Mouse (Mus musculus) heart, embryonic 13.5 days (tissue): Measurements from ENCODE around the gene Stk39. TPM values are rescaled to one million over a fixed set of nuclear protein-coding genes. Genes with fewer than 3 reads are reported as not detected.

ENCODE experiments used
- ATAC-seq: fragments of 200-750 bp; cut with Nextera tagmentation; 2 replicates; pipeline ENCODE4 v1.8.0; 2017; ENCODE audit warnings: moderate TSS enrichment; ENCODE audit not compliant: insufficient number of reproducible peaks, low FRiP score, low TSS enrichment; ENCODE audit errors: extremely low read depth
- H3K27ac ChIP-seq: fragments of 300-500 bp; sonication (generic); replicated peaks from 2 replicates; pipeline ENCODE4 v1.5.1; 2015; ENCODE audit warnings: moderate library complexity, mild to moderate bottlenecking, inconsistent platforms
- H3K27me3 ChIP-seq: fragments of 300-500 bp; sonication (generic); replicated peaks from 2 replicates; pipeline ENCODE4 v1.6.1; 2015; ENCODE audit warnings: mild to moderate bottlenecking, inconsistent platforms
- H3K36me3 ChIP-seq: fragments of 300-500 bp; sonication (generic); 2 replicates; pipeline ENCODE4 v1.6.1; 2015; ENCODE audit warnings: mild to moderate bottlenecking, inconsistent platforms
- H3K4me1 ChIP-seq: fragments of 300-500 bp; sonication (generic); 2 replicates; pipeline ENCODE4 v1.6.1; 2015; ENCODE audit warnings: inconsistent platforms
- H3K4me2 ChIP-seq: fragments of 300-500 bp; sonication (generic); 2 replicates; pipeline ENCODE4 v1.6.1; 2015; ENCODE audit warnings: inconsistent platforms, mild to moderate bottlenecking, moderate library complexity
- H3K4me3 ChIP-seq: fragments of 300-500 bp; sonication (generic); 2 replicates; pipeline ENCODE4 v1.5.1; 2015; ENCODE audit warnings: moderate library complexity, mild to moderate bottlenecking, inconsistent platforms
- H3K9ac ChIP-seq: fragments of 300-500 bp; sonication (generic); 2 replicates; pipeline ENCODE4 v1.6.1; 2015; ENCODE audit warnings: inconsistent platforms, mild to moderate bottlenecking, moderate library complexity
- H3K9me3 ChIP-seq: fragments of 300-500 bp; sonication (generic); 2 replicates; pipeline ENCODE4 v1.6.1; 2016; ENCODE audit warnings: inconsistent platforms
- WGBS: fragments of 180-500 bp; shearing (Covaris S2); methylation state at CpG from one replicate; pipeline ENCODE4 v1.1.7; 2015; ENCODE audit warnings: mixed read lengths; 5-methylcytosine and 5-hydroxymethylcytosine counted together
- polyA plus RNA-seq: library from polyadenylated mRNA; unstranded; fragments of >200 nt; fragmentation: Nextera tagmentation; extraction: Ambion mirVana; gene quantifications from 2 replicates; pipeline ENCODE4 v1.2.1, GENCODE M21; 2015

Stk39 gene
- polyA plus RNA-seq, 1 experiment from 2014 or later = 49.6 TPM

DNA sequence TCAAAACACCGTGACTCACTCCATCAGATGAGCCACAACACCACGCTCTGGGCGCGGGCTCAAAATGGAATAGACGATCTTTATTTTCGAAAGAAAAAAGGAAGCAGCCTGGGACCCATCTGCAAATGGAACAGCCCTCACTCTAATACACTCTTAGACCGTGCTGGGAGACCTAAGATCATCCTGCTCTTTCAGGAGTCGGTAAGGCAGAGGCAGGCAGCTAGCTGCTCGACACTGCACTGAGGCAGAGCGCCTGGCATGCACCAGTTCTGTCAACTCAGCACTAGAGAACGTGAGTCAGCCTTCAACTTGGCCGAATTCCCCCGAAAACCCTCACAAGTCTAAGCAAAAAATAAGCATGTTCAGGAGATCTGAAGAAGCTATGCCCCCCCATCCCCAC lies 104.1 kb downstream of the Stk39 start:
- Histone ChIP-seq H3K4me2 (no peak overlapping the region), H3K36me3 (peaks cover 18% of the 10 kb centered on the region), H3K4me3 (no peak overlapping the region), H3K27me3 (no peaks in the 10 kb centered on the region), H3K27ac (peak overlapping the region; percentile 45), H3K9me3 (no peaks in the 10 kb centered on the region), H3K4me1 (peaks cover 73% of the 10 kb centered on the region), H3K9ac (no peak overlapping the region; the same call in 1 of the 2 replicates)
- ATAC-seq = no peak
- WGBS = 45% methylated on average over 13 of the region's 13 CpGs

DNA sequence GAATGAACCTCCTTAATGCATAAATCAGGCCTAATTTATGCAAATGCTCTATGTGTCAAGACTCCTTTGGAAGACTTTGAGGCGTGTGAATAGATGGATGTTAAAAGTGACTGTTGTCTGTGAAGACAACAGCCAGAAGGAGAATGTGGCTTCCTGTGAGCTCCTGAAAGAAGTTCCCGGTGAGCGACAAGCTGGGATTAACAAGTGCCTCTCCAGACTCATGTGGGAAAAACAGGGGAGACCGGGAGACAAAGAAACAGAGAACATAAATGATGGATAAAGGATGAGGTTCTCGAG lies 105.2 kb downstream of the Stk39 start:
- H3K27ac ChIP-seq = peak overlapping the region; percentile 45; the same call in 1 of the 2 replicates
- H3K9ac ChIP-seq = 0 out of 2 replicates have a peak overlapping the region, but pooled peaks have one; percentile 38
- H3K4me2 ChIP-seq = 0 out of 2 replicates have a peak overlapping the region, but pooled peaks have one; percentile 60
- peaks cover 73% of the 10 kb centered on the region for H3K4me1 ChIP-seq
- ATAC-seq = no peak
- no peaks in the 10 kb centered on the region for H3K27me3 ChIP-seq
- peaks cover 23% of the 10 kb centered on the region for H3K36me3 ChIP-seq
- no peak overlapping the region for H3K4me3 ChIP-seq
- no peaks in the 10 kb centered on the region for H3K9me3 ChIP-seq
- WGBS = 27% methylated on average over 5 of the region's 5 CpGs

DNA sequence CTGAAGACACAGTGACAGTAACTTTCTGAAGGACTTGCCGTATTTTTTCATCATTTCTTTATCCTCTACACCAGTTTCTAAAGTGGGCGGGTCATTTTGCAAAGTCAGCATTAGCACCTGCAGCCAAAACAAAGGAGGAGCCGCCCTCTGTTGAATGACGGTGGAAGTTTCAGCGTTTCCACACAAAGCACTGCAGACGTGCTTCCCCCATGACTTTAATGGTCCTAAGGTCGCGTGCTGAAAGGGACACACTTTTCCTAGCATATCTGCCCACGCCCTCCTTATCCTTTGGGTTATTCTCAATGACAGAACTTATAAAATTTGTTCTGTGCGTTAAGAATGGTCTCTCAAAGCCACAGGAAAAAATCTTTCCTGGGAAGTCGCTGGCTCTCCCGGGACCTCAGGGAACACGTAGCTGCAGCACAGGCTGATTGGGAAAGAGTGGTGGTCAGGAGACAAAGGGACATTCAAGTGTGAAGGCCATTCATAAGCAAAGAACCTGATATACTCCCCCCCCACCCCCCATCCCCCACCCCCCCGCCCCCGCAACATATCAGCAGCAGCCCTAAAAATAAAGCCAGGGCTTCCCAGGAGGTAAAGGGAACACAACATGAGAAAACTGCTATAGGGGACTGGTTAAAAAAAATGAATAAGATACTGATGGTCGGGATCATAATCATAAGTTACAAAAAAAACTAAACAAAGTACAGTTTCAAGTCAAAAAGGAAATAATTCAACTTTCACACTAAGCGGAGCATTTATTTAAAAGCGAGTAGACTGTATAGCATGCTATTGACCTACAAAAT lies 105.8 kb downstream of the Stk39 start:
- Histone ChIP-seq H3K9ac (peak overlapping the region; percentile 68), H3K4me3 (peak overlapping the region; percentile 24), H3K4me1 (peaks cover 77% of the 10 kb centered on the region), H3K27ac (peak overlapping the region; percentile 87), H3K9me3 (no peaks in the 10 kb centered on the region), H3K27me3 (no peaks in the 10 kb centered on the region), H3K36me3 (peaks cover 23% of the 10 kb centered on the region), H3K4me2 (peak overlapping the region; percentile 60)
- ATAC-seq = no peak
- 14% methylated on average over 18 of the region's 18 CpGs for WGBS

DNA sequence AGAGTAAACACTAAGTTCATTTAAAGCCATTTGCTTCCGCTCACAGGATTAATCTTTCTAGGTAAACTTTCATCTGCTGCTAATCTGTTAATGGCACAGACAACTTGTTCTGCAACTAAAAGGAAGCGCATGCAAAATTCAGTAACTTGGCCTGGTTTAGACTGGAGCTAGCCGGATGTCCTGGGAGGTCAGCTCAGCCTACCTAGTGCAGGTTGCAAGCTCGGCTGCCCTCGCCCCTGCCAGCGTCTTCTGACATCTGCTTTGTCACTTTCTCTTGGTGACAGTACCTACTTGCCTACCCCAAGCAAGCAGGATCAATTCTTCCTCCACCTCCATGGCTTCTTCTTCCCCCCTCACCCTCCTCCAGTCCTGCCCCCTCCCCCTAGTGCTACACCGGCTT lies 106.6 kb downstream of the Stk39 start:
- Histone ChIP-seq H3K4me2 (peak overlapping the region; percentile 60), H3K9me3 (no peaks in the 10 kb centered on the region), H3K36me3 (peaks cover 26% of the 10 kb centered on the region), H3K4me1 (peaks cover 79% of the 10 kb centered on the region), H3K27ac (peak overlapping the region; percentile 87), H3K27me3 (no peaks in the 10 kb centered on the region), H3K4me3 (no peak overlapping the region), H3K9ac (no peak overlapping the region)
- no peak for ATAC-seq
- WGBS = 55% methylated on average over 7 of the region's 7 CpGs

DNA sequence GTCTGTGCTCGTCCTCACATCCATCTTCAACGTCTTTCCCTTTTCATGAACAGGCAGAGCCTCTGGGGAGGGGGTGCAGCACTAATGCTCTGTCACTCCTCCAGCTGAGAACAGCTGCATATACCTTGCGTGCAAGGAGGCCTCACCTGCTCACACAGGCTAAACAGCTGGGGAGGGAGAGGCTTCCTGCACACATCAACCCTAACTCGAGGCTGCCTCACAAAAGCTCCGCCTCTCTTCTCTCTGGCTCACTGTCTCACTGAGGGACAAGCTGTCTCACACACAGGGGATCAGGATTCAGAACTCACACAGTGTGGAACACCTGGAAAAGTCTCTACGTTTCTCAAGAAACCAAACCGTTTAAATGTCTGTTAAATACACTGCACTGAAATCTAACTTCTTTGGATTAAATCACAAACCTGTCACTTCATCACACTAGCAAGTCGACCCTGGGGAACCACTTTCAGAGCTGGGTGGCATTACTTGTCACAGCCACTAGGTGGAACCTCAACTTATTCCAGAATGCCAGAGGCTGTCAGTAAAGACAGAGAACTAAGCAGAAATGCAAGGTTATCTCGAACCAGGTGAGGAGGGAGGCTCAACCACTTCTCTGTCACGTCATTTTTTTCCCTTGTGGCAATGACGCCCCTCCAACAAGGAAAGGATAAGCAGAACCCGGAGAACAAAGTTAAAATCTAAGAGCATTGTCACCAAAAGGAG lies 107.7 kb downstream of the Stk39 start:
- no peaks in the 10 kb centered on the region for H3K27me3 ChIP-seq
- H3K4me3 ChIP-seq = no peak overlapping the region
- 0 out of 2 replicates have a peak, but pooled peaks have one; percentile 23 for ATAC-seq
- WGBS = 27% methylated on average over 12 of the region's 12 CpGs
- 0 out of 2 replicates have a peak overlapping the region, but pooled peaks have one; percentile 30 for H3K27ac ChIP-seq
- peaks cover 27% of the 10 kb centered on the region for H3K36me3 ChIP-seq
- H3K9me3 ChIP-seq = no peaks in the 10 kb centered on the region
- no peak overlapping the region for H3K4me2 ChIP-seq
- H3K9ac ChIP-seq = no peak overlapping the region
- H3K4me1 ChIP-seq = peaks cover 74% of the 10 kb centered on the region

DNA sequence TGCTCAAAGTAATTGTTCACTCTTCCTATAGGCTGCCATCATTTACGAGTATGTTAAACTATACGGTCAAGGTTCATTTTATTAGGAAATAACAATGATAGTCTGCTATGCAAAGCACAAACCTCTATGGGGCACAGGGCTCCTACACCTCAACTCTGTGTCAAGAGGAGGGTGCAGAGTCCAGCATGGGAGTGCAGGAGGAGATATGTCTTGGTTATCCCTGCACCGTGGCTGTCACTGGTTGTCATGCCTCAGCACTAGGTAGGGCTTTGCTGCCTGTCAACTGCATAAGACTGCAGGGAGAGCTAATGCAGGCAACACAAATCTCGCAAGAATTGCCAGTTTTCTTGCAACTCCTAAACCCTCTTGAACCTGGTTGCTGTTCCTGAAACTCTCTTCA lies 108.9 kb downstream of the Stk39 start:
- WGBS = 63% methylated on average over 4 of the region's 4 CpGs
- Histone ChIP-seq H3K9me3 (no peaks in the 10 kb centered on the region), H3K36me3 (peaks cover 34% of the 10 kb centered on the region), H3K27me3 (no peaks in the 10 kb centered on the region), H3K4me1 (peaks cover 72% of the 10 kb centered on the region), H3K4me3 (no peak overlapping the region), H3K9ac (no peak overlapping the region), H3K27ac (no peak overlapping the region), H3K4me2 (no peak overlapping the region)
- ATAC-seq = no peak

DNA sequence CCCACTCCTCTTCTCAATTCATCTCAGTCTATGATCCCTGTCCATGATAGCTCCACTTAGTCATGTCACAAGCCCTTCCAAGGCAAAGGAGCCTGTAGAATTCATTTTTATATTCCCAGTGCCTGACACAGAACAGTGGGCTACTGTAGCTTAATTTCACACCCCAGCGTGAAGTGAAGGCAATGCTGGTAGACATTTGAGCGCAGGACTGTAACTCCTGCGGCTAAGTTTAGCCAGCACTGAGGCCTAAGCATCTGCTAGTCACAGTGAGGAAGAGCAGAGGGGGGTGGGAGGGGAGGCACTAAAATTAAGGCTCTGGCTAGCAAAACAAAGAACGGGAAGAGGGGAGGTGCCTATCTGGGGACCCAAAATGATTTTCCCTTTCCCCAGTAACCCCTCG lies 110.4 kb downstream of the Stk39 start:
- H3K4me1 ChIP-seq = peaks cover 57% of the 10 kb centered on the region
- peak overlapping the region; percentile 43 for H3K27ac ChIP-seq
- H3K27me3 ChIP-seq = no peaks in the 10 kb centered on the region
- no peak overlapping the region for H3K9ac ChIP-seq
- peaks cover 44% of the 10 kb centered on the region for H3K36me3 ChIP-seq
- H3K4me2 ChIP-seq = no peak overlapping the region
- no peak overlapping the region for H3K4me3 ChIP-seq
- WGBS = 38% methylated on average over 5 of the region's 5 CpGs
- H3K9me3 ChIP-seq = no peaks in the 10 kb centered on the region
- ATAC-seq = no peak

DNA sequence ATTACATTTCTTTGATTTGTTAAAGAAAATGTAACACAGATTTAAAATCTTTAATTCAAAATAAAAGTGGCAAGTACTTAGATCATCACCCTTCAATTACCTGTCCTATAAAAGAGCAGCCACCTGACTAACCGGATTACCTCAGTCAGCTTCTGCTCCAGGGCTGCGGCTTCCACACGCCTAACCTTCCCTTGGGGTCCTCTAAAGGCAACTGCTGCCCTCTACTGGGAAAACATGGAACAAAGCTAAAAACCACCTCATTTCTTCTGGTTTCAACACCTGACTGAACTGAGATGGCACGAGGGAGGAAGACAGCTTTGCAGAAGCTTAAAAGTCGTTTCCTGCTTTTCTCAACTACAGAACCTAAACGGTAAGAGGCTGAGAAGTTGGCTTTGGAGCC lies 121.4 kb downstream of the Stk39 start:
- no peak overlapping the region for H3K4me3 ChIP-seq
- H3K9me3 ChIP-seq = no peaks in the 10 kb centered on the region
- H3K4me2 ChIP-seq = no peak overlapping the region
- H3K36me3 ChIP-seq = peaks cover 40% of the 10 kb centered on the region
- no peak overlapping the region for H3K9ac ChIP-seq
- ATAC-seq = no peak
- WGBS = 8% methylated on average over 6 of the region's 6 CpGs
- no peak overlapping the region for H3K27ac ChIP-seq
- no peaks in the 10 kb centered on the region; the same call in 1 of the 2 replicates for H3K4me1 ChIP-seq
- no peaks in the 10 kb centered on the region for H3K27me3 ChIP-seq

DNA sequence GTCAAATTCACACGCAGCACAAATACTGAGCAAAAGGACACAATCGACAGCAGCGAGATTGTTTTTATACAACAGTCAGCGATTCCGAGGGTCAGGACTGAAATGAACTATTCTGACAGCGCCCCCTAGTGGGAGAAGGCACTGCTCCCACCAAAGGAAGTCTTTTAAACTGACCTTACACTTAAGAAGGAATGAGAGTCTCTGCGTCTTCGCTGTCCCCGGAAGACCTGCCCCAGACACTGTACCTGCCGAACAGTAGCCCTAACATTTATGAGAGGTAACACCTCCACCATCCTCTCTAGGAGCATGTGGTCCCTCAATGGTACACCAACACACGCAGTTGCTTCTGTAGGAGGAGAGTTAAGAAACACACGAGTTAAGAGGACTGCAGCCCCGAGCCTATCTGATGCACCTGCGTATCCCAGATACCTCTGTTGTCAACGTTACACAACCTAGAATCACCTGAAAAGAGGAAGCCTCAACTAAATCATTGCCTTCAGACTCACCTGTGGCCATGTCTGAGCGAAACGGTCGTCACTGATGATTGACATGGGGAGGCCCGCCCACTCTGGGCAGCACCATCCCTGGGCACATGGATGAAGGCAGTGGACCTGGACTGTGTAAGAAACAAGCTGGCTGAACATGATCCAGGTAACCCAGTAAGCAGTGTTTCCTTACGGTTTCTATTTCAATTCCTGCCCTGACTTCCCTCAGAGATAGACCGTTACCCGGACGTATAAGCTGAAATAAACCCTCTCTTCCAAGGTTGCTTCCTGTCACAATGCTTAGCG lies 122.3 kb downstream of the Stk39 start:
- ATAC-seq = no peak
- WGBS = 54% methylated on average over 24 of the region's 24 CpGs

DNA sequence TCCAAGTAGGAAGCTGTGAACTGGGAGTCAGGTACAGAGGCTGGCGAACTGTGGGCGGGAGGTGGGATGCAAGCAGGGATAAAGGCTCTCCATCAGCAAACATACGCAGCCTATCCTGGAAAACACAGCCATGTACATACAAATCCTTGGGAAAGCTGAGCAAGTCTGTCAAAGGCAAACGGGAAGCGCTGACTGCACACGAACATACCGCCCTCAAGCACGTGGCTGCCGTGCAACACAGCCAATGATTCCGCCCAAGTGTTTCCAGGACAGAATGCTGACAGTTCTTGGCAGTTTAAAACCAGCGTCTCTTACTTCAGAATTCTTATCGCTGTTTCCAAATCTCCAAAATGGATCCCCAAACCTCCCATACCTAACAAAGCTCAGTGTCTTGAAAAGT lies 123.1 kb downstream of the Stk39 start:
- ATAC-seq = no peak
- WGBS = 83% methylated on average over 12 of the region's 12 CpGs
- no peak overlapping the region for H3K9ac ChIP-seq
- peaks cover 49% of the 10 kb centered on the region for H3K36me3 ChIP-seq
- H3K4me1 ChIP-seq = no peaks in the 10 kb centered on the region; the same call in 1 of the 2 replicates
- no peaks in the 10 kb centered on the region for H3K9me3 ChIP-seq
- no peak overlapping the region for H3K4me3 ChIP-seq
- H3K27ac ChIP-seq = no peak overlapping the region
- H3K4me2 ChIP-seq = no peak overlapping the region
- no peaks in the 10 kb centered on the region for H3K27me3 ChIP-seq

More for the DNA sequence above, 122.3 kb downstream of the Stk39 start:
- no peaks in the 10 kb centered on the region; the same call in 1 of the 2 replicates for H3K4me1 ChIP-seq
- H3K9ac ChIP-seq = no peak overlapping the region
- no peaks in the 10 kb centered on the region for H3K9me3 ChIP-seq
- no peak overlapping the region for H3K27ac ChIP-seq
- no peak overlapping the region for H3K4me3 ChIP-seq
- H3K36me3 ChIP-seq = peaks cover 45% of the 10 kb centered on the region
- no peaks in the 10 kb centered on the region for H3K27me3 ChIP-seq
- no peak overlapping the region for H3K4me2 ChIP-seq
